Mouse (Mus musculus) neural tube, embryonic 11.5 days (tissue): Measurements from ENCODE around the gene Gm11437. TPM values are rescaled to one million over a fixed set of nuclear protein-coding genes. Genes with fewer than 3 reads are reported as not detected.

Source experiments
- ATAC-seq: fragments of 200-750 bp; cut with Nextera tagmentation; 2 replicates; pipeline ENCODE4 v1.8.0; 2017; ENCODE audit warnings: moderate number of reproducible peaks, mild to moderate bottlenecking, moderate TSS enrichment, moderate library complexity; ENCODE audit not compliant: insufficient read depth, low FRiP score, low TSS enrichment
- DNase-seq: peaks from one replicate; pipeline ENCODE4 v3.0.0-alpha.2; 2015; ENCODE audit warnings: low spot score
- H3K27ac ChIP-seq: fragments of 300-500 bp; sonication (generic); 2 replicates; pipeline ENCODE4 v1.5.1; 2014; ENCODE audit warnings: low read depth, mild to moderate bottlenecking, low read length
- H3K27me3 ChIP-seq: fragments of 300-500 bp; sonication (generic); 2 replicates; pipeline ENCODE4 v1.6.1; 2014; ENCODE audit warnings: mild to moderate bottlenecking, low read length, mixed read lengths; ENCODE audit not compliant: control insufficient read depth, insufficient read depth
- H3K36me3 ChIP-seq: fragments of 300-500 bp; sonication (generic); 2 replicates; pipeline ENCODE4 v1.6.1; 2014; ENCODE audit warnings: mild to moderate bottlenecking, low read length, moderate library complexity, mixed read lengths; ENCODE audit not compliant: control insufficient read depth, insufficient read depth
- H3K4me1 ChIP-seq: fragments of 300-500 bp; sonication (generic); 2 replicates; pipeline ENCODE4 v1.6.1; 2014; ENCODE audit warnings: low read length, mixed read lengths; ENCODE audit not compliant: control insufficient read depth, insufficient read depth
- H3K4me2 ChIP-seq: fragments of 300-500 bp; sonication (generic); 2 replicates; pipeline ENCODE4 v1.6.1; 2014; ENCODE audit warnings: low read depth, mild to moderate bottlenecking, moderate library complexity
- H3K4me3 ChIP-seq: fragments of 300-500 bp; sonication (generic); 2 replicates; pipeline ENCODE4 v1.5.1; 2014; ENCODE audit warnings: low read depth, low read length
- H3K9ac ChIP-seq: fragments of 300-500 bp; sonication (generic); 2 replicates; pipeline ENCODE4 v1.6.1; 2014; ENCODE audit warnings: mild to moderate bottlenecking, low read length
- H3K9me3 ChIP-seq: fragments of 300-500 bp; sonication (generic); 2 replicates; pipeline ENCODE4 v1.6.1; 2016; ENCODE audit warnings: low read length; ENCODE audit not compliant: control insufficient read depth
- WGBS: fragments of 180-500 bp; shearing (Covaris S2); extraction: QIAGEN DNeasy Blood & Tissue Kit; methylation state at CpG from one replicate; pipeline ENCODE4 v1.1.7; 2014; 5-methylcytosine and 5-hydroxymethylcytosine counted together
- polyA plus RNA-seq: library from polyadenylated mRNA; unstranded; fragments of >200 nt; fragmentation: Nextera tagmentation; extraction: Ambion mirVana; gene quantifications from 2 replicates; pipeline ENCODE4 v1.2.1, GENCODE M21; 2014

Gene Gm11437
- polyA plus RNA-seq, 1 experiment from 2014 or later, result not detected

DNA sequence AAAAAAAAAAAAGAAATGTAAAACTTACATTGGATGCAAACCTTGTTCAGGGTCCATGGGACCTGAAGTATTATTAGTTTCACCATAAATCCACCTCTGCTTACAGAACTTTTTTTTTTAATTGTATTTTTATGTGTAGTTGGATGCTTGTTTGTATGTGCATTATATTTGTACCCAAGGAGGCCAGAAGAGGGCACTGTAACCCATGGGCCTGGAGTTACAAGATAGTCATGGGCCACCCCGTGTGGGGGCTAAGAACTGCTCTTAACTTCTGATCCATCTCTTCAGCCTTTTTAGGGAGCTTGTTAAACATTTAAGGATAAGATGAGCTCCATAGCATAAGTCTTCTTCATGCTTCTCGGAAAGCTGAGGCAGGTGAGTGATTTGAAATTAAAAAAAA lies 16.4 kb downstream of the Gm11437 start:
- no peak overlapping the region for H3K4me3 ChIP-seq
- WGBS, result 69% methylated on average over 2 of the region's 2 CpGs
- no peak for DNase-seq

DNA sequence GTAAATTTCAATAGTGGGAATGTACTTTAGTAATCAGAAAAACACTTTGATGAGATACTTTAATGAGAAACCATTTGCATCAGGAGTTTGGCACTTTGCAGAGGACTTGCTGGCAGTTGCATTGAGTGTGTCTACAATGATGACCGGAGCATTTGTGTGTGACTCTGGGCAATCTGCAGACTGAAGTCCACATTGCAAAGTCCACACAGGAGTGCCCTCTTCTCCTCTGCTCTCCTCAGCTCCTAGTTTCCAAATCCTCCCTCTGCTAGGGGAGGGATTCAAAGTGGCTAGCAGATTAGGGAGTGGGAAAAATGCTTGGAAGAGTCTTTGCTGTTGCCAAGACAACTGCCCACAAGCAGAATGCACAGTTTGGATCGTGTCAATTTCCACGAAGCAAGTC lies 21.2 kb downstream of the Gm11437 start:
- Histone ChIP-seq H3K9ac (no peak overlapping the region), H3K36me3 (no peaks in the 10 kb centered on the region), H3K4me2 (no peak overlapping the region), H3K4me3 (no peak overlapping the region), H3K27me3 (no peaks in the 10 kb centered on the region), H3K27ac (no peak overlapping the region), H3K4me1 (no peaks in the 10 kb centered on the region), H3K9me3 (no peaks in the 10 kb centered on the region)
- 64% methylated on average over 3 of the region's 3 CpGs for WGBS
- no peak for ATAC-seq
- no peak for DNase-seq

More for the DNA sequence above, 16.4 kb downstream of the Gm11437 start:
- H3K27me3 ChIP-seq, result no peaks in the 10 kb centered on the region
- H3K27ac ChIP-seq, result no peak overlapping the region
- ATAC-seq, result no peak
- no peak overlapping the region for H3K4me2 ChIP-seq
- H3K4me1 ChIP-seq, result no peaks in the 10 kb centered on the region
- H3K9ac ChIP-seq, result no peak overlapping the region
- H3K9me3 ChIP-seq, result no peaks in the 10 kb centered on the region
- H3K36me3 ChIP-seq, result no peaks in the 10 kb centered on the region

DNA sequence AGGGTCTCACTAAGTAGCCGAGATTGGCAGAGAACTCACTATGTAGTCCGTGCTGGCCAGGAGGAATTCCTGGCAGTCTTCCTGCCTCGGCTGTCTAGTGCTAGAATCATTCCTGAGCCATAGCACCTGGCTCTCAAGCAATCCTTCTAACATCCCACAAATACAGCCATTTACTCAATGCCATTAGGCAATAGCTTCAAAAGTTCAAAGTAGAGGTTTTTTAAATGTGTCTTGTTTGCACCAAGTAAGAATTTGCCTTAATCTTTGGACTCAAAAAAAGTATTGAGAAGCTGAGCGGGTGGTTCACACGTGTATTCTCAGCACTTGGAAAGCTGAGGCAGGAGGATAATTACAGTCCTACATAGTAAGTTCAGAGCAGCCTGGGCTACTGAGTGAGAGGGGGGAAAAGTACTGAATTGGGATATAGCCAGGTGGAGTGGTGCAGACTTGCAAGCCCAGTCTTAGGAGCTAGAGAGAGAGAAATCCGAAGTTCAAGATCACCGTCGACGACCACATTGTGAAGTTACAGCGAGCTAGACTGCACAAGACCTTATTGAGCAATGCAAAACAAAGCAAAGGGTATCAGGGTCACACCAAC lies 22.0 kb downstream of the Gm11437 start:
- ATAC-seq (no peak), DNase-seq (no peak)
- Histone ChIP-seq H3K4me2 (no peak overlapping the region), H3K4me1 (no peaks in the 10 kb centered on the region), H3K27ac (no peak overlapping the region), H3K36me3 (no peaks in the 10 kb centered on the region), H3K27me3 (no peaks in the 10 kb centered on the region), H3K9me3 (no peaks in the 10 kb centered on the region), H3K9ac (no peak overlapping the region), H3K4me3 (no peak overlapping the region)
- WGBS, result 81% methylated on average over 10 of the region's 10 CpGs

DNA sequence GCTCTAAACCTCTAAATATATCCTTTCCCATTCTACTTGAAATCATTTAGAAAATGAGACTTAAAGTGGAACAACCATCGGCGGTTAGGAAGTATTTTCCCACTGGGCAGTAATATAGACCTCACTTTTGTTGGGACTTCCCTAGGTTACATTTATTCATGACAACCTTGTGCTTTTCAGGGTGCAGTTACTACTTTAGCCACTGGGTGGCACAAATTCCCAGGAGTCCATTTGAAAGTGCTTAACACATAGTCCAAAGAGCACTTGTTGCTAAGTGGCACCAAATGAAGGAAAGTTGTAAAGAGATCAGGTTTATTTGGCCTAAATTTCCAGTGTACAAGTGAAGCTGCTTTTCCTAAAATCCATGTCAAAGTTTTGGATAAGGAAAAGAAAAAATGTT lies 25.5 kb downstream of the Gm11437 start:
- DNase-seq (peak; percentile 62), ATAC-seq (no peak)
- WGBS, result 51% methylated on average over 2 of the region's 2 CpGs
- H3K27me3 ChIP-seq, result no peaks in the 10 kb centered on the region
- no peak overlapping the region for H3K4me2 ChIP-seq
- H3K27ac ChIP-seq, result no peak overlapping the region
- H3K9ac ChIP-seq, result no peak overlapping the region
- no peaks in the 10 kb centered on the region for H3K36me3 ChIP-seq
- no peak overlapping the region for H3K4me3 ChIP-seq
- no peaks in the 10 kb centered on the region for H3K4me1 ChIP-seq
- H3K9me3 ChIP-seq, result no peaks in the 10 kb centered on the region

DNA sequence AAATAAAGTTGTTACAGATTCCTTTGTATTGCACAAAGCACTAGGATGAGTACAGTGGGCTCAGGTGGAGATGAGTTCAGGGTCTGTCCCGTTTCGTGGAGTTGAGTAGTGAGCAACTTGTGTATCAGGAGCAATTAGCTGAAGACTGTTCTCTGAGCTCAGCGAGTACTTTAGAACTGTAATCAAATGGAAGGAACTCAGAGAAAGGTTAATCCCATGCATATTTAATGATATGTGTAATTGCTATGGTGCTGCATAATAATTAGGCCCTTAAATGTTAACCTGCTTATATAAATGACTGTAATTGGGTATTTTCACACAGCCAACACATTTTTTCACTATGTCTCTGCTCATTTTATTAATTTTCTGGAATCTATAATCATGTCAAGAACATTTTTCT lies 30.8 kb downstream of the Gm11437 start:
- no peak overlapping the region for H3K27ac ChIP-seq
- H3K27me3 ChIP-seq, result no peaks in the 10 kb centered on the region
- no peaks in the 10 kb centered on the region for H3K9me3 ChIP-seq
- H3K4me2 ChIP-seq, result no peak overlapping the region
- no peaks in the 10 kb centered on the region for H3K4me1 ChIP-seq
- H3K36me3 ChIP-seq, result no peaks in the 10 kb centered on the region
- 85% methylated on average over 3 of the region's 3 CpGs for WGBS
- H3K4me3 ChIP-seq, result no peak overlapping the region
- no peak overlapping the region for H3K9ac ChIP-seq
- ATAC-seq, result no peak
- no peak for DNase-seq

DNA sequence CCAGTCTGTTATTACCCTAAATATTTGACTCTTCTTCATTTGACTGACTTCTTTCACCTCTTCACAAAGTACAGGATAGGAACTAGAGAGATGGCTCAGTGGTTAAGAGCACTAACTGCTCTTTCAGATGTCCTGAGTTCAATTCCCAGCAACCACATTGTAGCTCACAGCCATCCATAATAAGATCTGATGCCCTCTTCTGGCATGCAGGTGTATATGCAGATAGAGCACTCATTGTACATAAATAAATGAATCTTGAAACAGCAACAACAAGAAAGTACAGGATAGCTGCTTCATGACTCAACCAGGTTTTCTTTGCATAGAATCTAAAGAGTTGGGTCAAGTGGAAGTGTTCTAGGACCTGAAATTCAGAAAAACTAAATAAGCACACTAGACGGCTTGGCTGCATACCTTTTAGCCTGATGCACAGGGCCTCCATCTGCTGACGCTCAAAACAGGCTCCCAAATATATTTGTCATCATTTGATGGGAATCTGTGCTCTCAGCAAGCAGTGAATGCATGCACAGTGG lies 32.9 kb downstream of the Gm11437 start:
- H3K36me3 ChIP-seq, result no peaks in the 10 kb centered on the region
- 85% methylated on average over 2 of the region's 2 CpGs for WGBS

DNA sequence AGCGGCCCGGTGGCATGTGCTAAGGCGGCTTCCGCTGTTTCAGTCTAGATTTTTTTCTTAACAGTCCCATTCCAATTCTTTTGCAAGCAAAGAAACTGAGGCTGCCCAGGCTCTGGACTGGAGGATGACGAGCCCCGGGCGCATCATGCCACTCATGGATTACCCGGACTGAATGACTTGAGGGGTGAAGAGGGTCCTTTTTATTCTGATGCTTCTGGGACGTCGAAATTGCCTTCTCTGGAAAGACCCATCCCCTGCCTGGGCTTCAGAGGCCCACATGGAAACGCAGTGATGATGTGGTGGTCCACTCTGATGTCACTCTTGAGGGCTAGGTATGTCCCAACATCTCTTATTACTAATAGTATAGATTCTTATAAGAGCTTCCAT lies 37.5 kb downstream of the Gm11437 start:
- H3K27ac ChIP-seq, result no peak overlapping the region
- peak overlapping the region; percentile 80 for H3K9ac ChIP-seq
- DNase-seq (no peak), ATAC-seq (no peak)
- peak overlapping the region; percentile 81 for H3K4me3 ChIP-seq
- H3K36me3 ChIP-seq, result peaks cover 3% of the 10 kb centered on the region; the same call in 1 of the 2 replicates
- peaks cover 5% of the 10 kb centered on the region; the same call in 1 of the 2 replicates for H3K4me1 ChIP-seq
- H3K27me3 ChIP-seq, result no peaks in the 10 kb centered on the region
- H3K9me3 ChIP-seq, result no peaks in the 10 kb centered on the region
- WGBS, result 10% methylated on average over 11 of the region's 11 CpGs
- H3K4me2 ChIP-seq, result peak overlapping the region; percentile 79

More for the DNA sequence above, 32.9 kb downstream of the Gm11437 start:
- Histone ChIP-seq H3K4me2 (no peak overlapping the region), H3K4me3 (no peak overlapping the region), H3K27ac (no peak overlapping the region), H3K4me1 (peaks cover 5% of the 10 kb centered on the region; the same call in 1 of the 2 replicates), H3K9ac (no peak overlapping the region), H3K27me3 (no peaks in the 10 kb centered on the region), H3K9me3 (no peaks in the 10 kb centered on the region)
- ATAC-seq, result no peak
- no peak for DNase-seq

DNA sequence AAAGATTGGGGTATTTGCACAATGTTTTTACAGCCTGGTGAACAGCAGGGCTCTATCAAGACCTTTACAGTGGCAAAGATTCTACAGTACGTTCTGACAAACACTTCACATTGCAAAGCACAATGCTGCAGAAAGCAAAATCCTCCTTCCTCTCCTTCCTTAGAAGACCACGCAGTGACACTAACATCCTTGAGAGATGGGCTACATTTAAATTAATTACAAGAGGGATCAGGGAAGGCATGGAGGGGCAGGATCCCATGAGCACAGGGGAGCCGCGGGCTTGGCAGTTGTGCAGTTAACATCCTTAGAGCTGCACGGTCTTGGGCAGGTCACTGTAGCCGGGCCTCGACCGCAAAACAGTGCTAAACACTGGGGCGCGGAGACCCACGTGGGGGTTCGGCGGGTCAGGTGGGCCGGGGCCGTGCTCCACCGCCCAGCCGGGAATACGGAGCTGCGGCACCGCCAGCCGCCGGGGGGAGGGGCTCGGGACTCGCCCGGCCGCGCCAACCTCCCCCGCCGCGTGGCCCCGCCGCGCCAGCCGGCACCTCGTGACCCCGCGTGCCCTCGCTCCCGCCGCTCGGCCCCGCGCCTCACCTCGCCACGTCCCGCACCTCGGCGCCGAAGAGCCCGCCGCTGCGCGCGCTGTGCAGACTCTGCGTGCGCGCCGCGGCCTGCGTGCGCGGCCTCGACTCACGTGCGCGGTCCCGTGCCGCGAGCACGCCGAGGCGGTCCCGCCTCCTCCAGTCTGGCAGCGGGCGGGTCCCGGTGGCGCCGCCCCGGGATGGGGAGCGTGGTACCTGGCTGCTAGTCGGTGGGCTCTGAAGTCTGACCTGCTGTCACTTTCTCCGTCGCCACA lies 38.1 kb downstream of the Gm11437 start, which contains the start of the genes Tada2a and Acaca:
TSS of gene Tada2a (minus strand) at position 658 of the 856 bp plus-strand sequence.
TSS of gene Acaca (plus strand) at position 730 of the 856 bp plus-strand sequence.
- Histone ChIP-seq H3K27ac (peak within 1 kb of the TSS; percentile 49; the same call in 1 of the 2 replicates), H3K36me3 (peaks cover 3% of the 10 kb centered on the region; the same call in 1 of the 2 replicates), H3K9ac (peak within 1 kb of the TSS; percentile 80), H3K4me2 (peak within 1 kb of the TSS; percentile 79), H3K4me3 (peak within 1 kb of the TSS; percentile 81), H3K4me1 (peaks cover 5% of the 10 kb centered on the region; the same call in 1 of the 2 replicates), H3K9me3 (no peaks in the 10 kb centered on the region), H3K27me3 (no peaks in the 10 kb centered on the region)
- under 1% methylated on average over 67 of the region's 83 CpGs for WGBS
- ATAC-seq (peak; percentile 79), DNase-seq (peak; percentile 92)
